Mouse (Mus musculus) small intestine, adult 2 months (tissue): ENCODE measurements around the gene Myo15. TPM values are rescaled to one million over a fixed set of nuclear protein-coding genes. Genes with fewer than 3 reads are reported as not detected.
"Not testable (repeated sequence)": the region's sequence is repeated elsewhere in the genome, so short reads cannot be mapped to it uniquely, and the experiment has no call there.

ENCODE experiments used
- H3K27ac ChIP-seq: fragments of 200-500 bp; 2 replicates; pipeline ENCODE4 v1.5.1; 2012; ENCODE audit warnings: low read depth, low read length, control low read depth, inconsistent platforms; ENCODE audit not compliant: insufficient read depth
- H3K27me3 ChIP-seq: fragments of 200-500 bp; 2 replicates; pipeline ENCODE4 v1.6.1; 2012; ENCODE audit warnings: mild to moderate bottlenecking, moderate library complexity, low read length, inconsistent platforms; ENCODE audit not compliant: control insufficient read depth, insufficient read depth
- H3K36me3 ChIP-seq: fragments of 200-500 bp; 2 replicates; pipeline ENCODE4 v1.6.1; 2012; ENCODE audit warnings: mild to moderate bottlenecking, low read length, control low read depth, inconsistent platforms; ENCODE audit not compliant: control insufficient read depth, insufficient read depth
- H3K4me1 ChIP-seq: fragments of 200-500 bp; 2 replicates; pipeline ENCODE4 v1.6.1; 2012; ENCODE audit warnings: low read length, inconsistent platforms, mixed read lengths; ENCODE audit not compliant: control insufficient read depth, insufficient read depth, insufficient read length
- H3K4me3 ChIP-seq: fragments of 200-500 bp; 2 replicates; pipeline ENCODE4 v1.5.1; 2012; ENCODE audit warnings: low read depth, mild to moderate bottlenecking, control low read depth, inconsistent platforms, low read length, moderate library complexity
- CTCF ChIP-seq: fragments of 200-500 bp; IDR thresholded peaks from 2 replicates; pipeline ENCODE4 v1.5.1; 2012; ENCODE audit warnings: low read depth, mild to moderate bottlenecking, control low read depth, inconsistent platforms, low read length, moderate library complexity, mixed read lengths; ENCODE audit not compliant: insufficient replicate concordance, insufficient read length; ENCODE audit errors: extremely low read depth
- POLR2A ChIP-seq: fragments of 200-500 bp; IDR thresholded peaks from 2 replicates; pipeline ENCODE4 v1.6.1; 2012; ENCODE audit warnings: low read depth, mild to moderate bottlenecking, control low read depth, inconsistent platforms, low read length, moderate library complexity
- WGBS: fragments of 180-500 bp; shearing (Covaris S2); methylation state at CpG from one replicate; pipeline ENCODE4 v1.1.7; 2018; 5-methylcytosine and 5-hydroxymethylcytosine counted together
- polyA plus RNA-seq: library from polyadenylated mRNA; depleted of rRNA; stranded (reverse); fragments of >200 nt; gene quantifications from 2 replicates; pipeline ENCODE4 v1.2.3, GENCODE M21; 2012

Gene Myo15
- polyA plus RNA-seq, 1 experiment = 0.04 TPM

GRCm38 (mm10) chr11:60436618-60437017 lies 32.5 kb upstream of the Myo15 start:
- 0 out of 2 replicates have a peak, but pooled peaks cover 2% of the 10 kb centered on the region for H3K4me1 ChIP-seq
- 89% methylated on average over 3 of the region's 3 CpGs for WGBS
- TF ChIP-seq CTCF = no peak
- TF ChIP-seq POLR2A = no peak
- peaks cover 49% of the 10 kb centered on the region for H3K36me3 ChIP-seq
- H3K27ac ChIP-seq = no peak overlapping the region
- no peaks in the 10 kb centered on the region for H3K27me3 ChIP-seq
- H3K4me3 ChIP-seq = no peak overlapping the region

- not testable (repeated sequence) for H3K4me3 ChIP-seq, H3K4me1 ChIP-seq, H3K27me3 ChIP-seq, H3K27ac ChIP-seq
- peaks cover 62% of the 10 kb centered on the region for H3K36me3 ChIP-seq
- WGBS = 41% methylated on average over 1 of the region's 1 CpGs
Observed at GRCm38 (mm10) chr11:60439621-60440020, 29.5 kb upstream of the Myo15 start.

GRCm38 (mm10) chr11:60440176-60440575 lies 29.0 kb upstream of the Myo15 start:
- peaks cover 61% of the 10 kb centered on the region for H3K36me3 ChIP-seq

GRCm38 (mm10) chr11:60442896-60443295 lies 26.2 kb upstream of the Myo15 start:
- H3K27me3 ChIP-seq = no peaks in the 10 kb centered on the region
- peaks cover 43% of the 10 kb centered on the region for H3K36me3 ChIP-seq
- 85% methylated on average over 6 of the region's 6 CpGs for WGBS
- no peak overlapping the region for H3K27ac ChIP-seq
- TF ChIP-seq POLR2A = no peak
- TF ChIP-seq CTCF = no peak
- H3K4me1 ChIP-seq = no peaks in the 10 kb centered on the region
- H3K4me3 ChIP-seq = no peak overlapping the region

More at GRCm38 (mm10) chr11:60440176-60440575, 29.0 kb upstream of the Myo15 start:
- Histone ChIP-seq H3K27ac (no peak overlapping the region), H3K27me3 (no peaks in the 10 kb centered on the region), H3K4me3 (no peak overlapping the region), H3K4me1 (no peaks in the 10 kb centered on the region)
- TF ChIP-seq POLR2A = no peak
- no peak for TF ChIP-seq CTCF
- WGBS = 56% methylated on average over 7 of the region's 7 CpGs

- TF ChIP-seq POLR2A (no peak), CTCF (no peak)
- Histone ChIP-seq H3K4me1 (no peaks in the 10 kb centered on the region), H3K36me3 (peaks cover 33% of the 10 kb centered on the region), H3K4me3 (no peak overlapping the region), H3K27me3 (no peaks in the 10 kb centered on the region), H3K27ac (no peak overlapping the region)
- 70% methylated on average over 4 of the region's 4 CpGs for WGBS
Observed at GRCm38 (mm10) chr11:60444007-60444406, 25.1 kb upstream of the Myo15 start.

GRCm38 (mm10) chr11:60454080-60454744 lies 14.9 kb upstream of the Myo15 start, which contains the start of gene Drg2:
TSS of gene Drg2 (plus strand) at chr11:60454591.
- 4% methylated on average over 27 of the region's 27 CpGs for WGBS
- peaks cover 22% of the 10 kb centered on the region for H3K36me3 ChIP-seq
- TF ChIP-seq CTCF (no peak), POLR2A (peak; percentile 45; the same call in 1 of the 2 replicates)
- peaks cover 7% of the 10 kb centered on the region; the same call in 1 of the 2 replicates for H3K4me1 ChIP-seq
- H3K27me3 ChIP-seq = no peaks in the 10 kb centered on the region
- peak within 1 kb of the TSS; percentile 86 for H3K4me3 ChIP-seq
- no peak within 1 kb of the TSS for H3K27ac ChIP-seq

- WGBS = under 1% methylated on average over 17 of the region's 17 CpGs
- Histone ChIP-seq H3K4me1 (peaks cover 7% of the 10 kb centered on the region; the same call in 1 of the 2 replicates), H3K27me3 (no peaks in the 10 kb centered on the region), H3K4me3 (peak overlapping the region; percentile 86), H3K36me3 (peaks cover 27% of the 10 kb centered on the region), H3K27ac (no peak overlapping the region)
- TF ChIP-seq CTCF (no peak), POLR2A (no peak; the same call in 1 of the 2 replicates)
Observed at GRCm38 (mm10) chr11:60454745-60455087, 14.4 kb upstream of the Myo15 start.

GRCm38 (mm10) chr11:60457973-60458372 lies 11.2 kb upstream of the Myo15 start:
- Histone ChIP-seq H3K4me3 (no peak overlapping the region), H3K4me1 (peaks cover 7% of the 10 kb centered on the region; the same call in 1 of the 2 replicates), H3K27me3 (no peaks in the 10 kb centered on the region), H3K27ac (no peak overlapping the region), H3K36me3 (peaks cover 60% of the 10 kb centered on the region)
- WGBS = 88% methylated on average over 1 of the region's 1 CpGs
- TF ChIP-seq POLR2A (no peak), CTCF (no peak)
